Mouse (Mus musculus) forebrain, embryonic 12.5 days (tissue): ENCODE data around the gene Scgb2b19. TPM values are rescaled to one million over a fixed set of nuclear protein-coding genes. Genes with fewer than 3 reads are reported as not detected.
"Not testable (repeated sequence)": the region's sequence is repeated elsewhere in the genome, so short reads cannot be mapped to it uniquely, and the experiment has no call there.

Experiments
- ATAC-seq: fragments of 200-750 bp; cut with Nextera tagmentation; 2 replicates; pipeline ENCODE4 v1.8.0; 2017; ENCODE audit warnings: moderate TSS enrichment; ENCODE audit not compliant: low FRiP score
- H3K27ac ChIP-seq: fragments of 300-500 bp; sonication (generic); 2 replicates; pipeline ENCODE4 v1.5.1; 2016; ENCODE audit warnings: mild to moderate bottlenecking
- H3K27me3 ChIP-seq: fragments of 300-500 bp; sonication (generic); 2 replicates; pipeline ENCODE4 v1.6.1; 2016; ENCODE audit warnings: mild to moderate bottlenecking
- H3K36me3 ChIP-seq: fragments of 300-500 bp; sonication (generic); replicated peaks from 2 replicates; pipeline ENCODE4 v1.6.1; 2016; ENCODE audit warnings: mild to moderate bottlenecking
- H3K4me1 ChIP-seq: fragments of 300-500 bp; sonication (generic); 2 replicates; pipeline ENCODE4 v1.6.1; 2016
- H3K4me2 ChIP-seq: fragments of 300-500 bp; sonication (generic); 2 replicates; pipeline ENCODE4 v1.6.1; 2016; ENCODE audit warnings: mild to moderate bottlenecking, moderate library complexity
- H3K4me3 ChIP-seq: fragments of 300-500 bp; sonication (generic); replicated peaks from 2 replicates; pipeline ENCODE4 v1.5.1; 2016; ENCODE audit warnings: mild to moderate bottlenecking
- H3K9ac ChIP-seq: fragments of 300-500 bp; sonication (generic); 2 replicates; pipeline ENCODE4 v1.6.1; 2016; ENCODE audit warnings: mild to moderate bottlenecking
- H3K9me3 ChIP-seq: fragments of 300-500 bp; sonication (generic); 2 replicates; pipeline ENCODE4 v1.6.1; 2016
- WGBS: fragments of 180-500 bp; shearing (Covaris S2); methylation state at CpG from one replicate; pipeline ENCODE4 v1.1.7; 2016; 5-methylcytosine and 5-hydroxymethylcytosine counted together
- polyA plus RNA-seq: library from polyadenylated mRNA; unstranded; fragments of >200 nt; fragmentation: Nextera tagmentation; extraction: Ambion mirVana; gene quantifications from 2 replicates; pipeline ENCODE4 v1.2.1, GENCODE M21; 2016

The Scgb2b19 gene
- polyA plus RNA-seq: not detected in 2 replicates

- not testable (repeated sequence) for H3K27me3 ChIP-seq, H3K9me3 ChIP-seq, H3K4me2 ChIP-seq, H3K27ac ChIP-seq, H3K9ac ChIP-seq, H3K4me1 ChIP-seq, H3K36me3 ChIP-seq, H3K4me3 ChIP-seq, ATAC-seq
Observed at GRCm38 (mm10) chr7:33280238-33280637, at the start of gene Scgb2b19. Scgb2b19 (minus strand) TSS chr7:33280338.

GRCm38 (mm10) chr7:33286991-33287390, 6.9 kb upstream of the Scgb2b19 start, which contains the start of gene Scgb1b19:
Scgb1b19 (plus strand) TSS chr7:33287291.
- H3K4me2 ChIP-seq, H3K4me3 ChIP-seq, H3K27ac ChIP-seq, H3K9me3 ChIP-seq, H3K9ac ChIP-seq, H3K27me3 ChIP-seq, H3K4me1 ChIP-seq, H3K36me3 ChIP-seq, ATAC-seq: not testable (repeated sequence)
- 82% methylated on average over 2 of the region's 3 CpGs for WGBS

Other genes starting within 250 kb of the Scgb2b19 start
- gene Scgb2b17, start 223.8 kb downstream of the Scgb2b19 start, polyA plus RNA-seq: not detected in 2 replicates
- not detected in 2 replicates for gene Scgb1b17, start 216.9 kb downstream of the Scgb2b19 start, polyA plus RNA-seq
- not detected in 2 replicates for gene Scgb2b18, start 106.5 kb downstream of the Scgb2b19 start, polyA plus RNA-seq
- gene Scgb1b18, start 94.8 kb downstream of the Scgb2b19 start, polyA plus RNA-seq: not detected in 2 replicates
- gene Scgb1b19, start 7.0 kb upstream of the Scgb2b19 start, polyA plus RNA-seq: not detected in 2 replicates
- not detected in 2 replicates for gene Scgb2b20, start 86.0 kb upstream of the Scgb2b19 start, polyA plus RNA-seq
- gene Scgb1b20, start 92.9 kb upstream of the Scgb2b19 start, polyA plus RNA-seq: not detected in 2 replicates
- not detected in 2 replicates for gene Scgb2b21, start 240.1 kb upstream of the Scgb2b19 start, polyA plus RNA-seq